Mouse (Mus musculus) bone marrow macrophage, adult 2 months (primary cell): Measurements from ENCODE around the gene Tgfb3.

Source experiments
- CTCF ChIP-seq: IDR thresholded peaks from 2 replicates; pipeline ENCODE4 v1.5.1; 2012; ENCODE audit warnings: low read depth, mild to moderate bottlenecking, low read length, moderate library complexity
- POLR2A ChIP-seq: IDR thresholded peaks from 2 replicates; pipeline ENCODE4 v1.6.1; 2012; ENCODE audit warnings: mild to moderate bottlenecking, low read depth, low read length, borderline replicate concordance

GRCm38 (mm10) chr12:86015114-86015513 lies 63.7 kb downstream of the Tgfb3 start:
- TF ChIP-seq CTCF, result no peak
- TF ChIP-seq POLR2A, result no peak
